Mouse (Mus musculus): ENCODE results near the gene Tmem229b. TPM values are rescaled to one million over a fixed set of nuclear protein-coding genes. Genes with fewer than 3 reads are reported as not detected.

Tmem229b gene
- polyA plus RNA-seq, 1 experiment from 2014 or later, result 37.7 TPM

GRCm38 (mm10) chr12:78996271-78996670 is 11.2 kb downstream of the Tmem229b start:
- DNase-seq (ENCODE audit: low spot score) (no peak), ATAC-seq (no peak)
- Histone ChIP-seq H3K27ac (ENCODE audit: low read depth, low read length) (no peak overlapping the region), H3K9me3 (replicated peaks; ENCODE audit: control insufficient read depth, low read length) (no peaks in the 10 kb centered on the region), H3K4me3 (ENCODE audit: low read depth, low read length) (no peak overlapping the region), H3K4me2 (ENCODE audit: low read length) (no peak overlapping the region), H3K9ac (ENCODE audit: low read length) (no peak overlapping the region), H3K36me3 (ENCODE audit: control insufficient read depth, insufficient read depth, low read length) (no peaks in the 10 kb centered on the region), H3K27me3 (replicated peaks; ENCODE audit: control insufficient read depth, insufficient read depth, low read length) (no peaks in the 10 kb centered on the region), H3K4me1 (ENCODE audit: control insufficient read depth, insufficient read depth, low read length) (no peaks in the 10 kb centered on the region)
- 81% methylated on average over 4 of the region's 4 CpGs for WGBS

GRCm38 (mm10) chr12:78987581-78988081 is 19.8 kb downstream of the Tmem229b start:
- no peaks in the 10 kb centered on the region for H3K9me3 ChIP-seq (replicated peaks; ENCODE audit: control insufficient read depth, low read length)
- H3K9ac ChIP-seq (ENCODE audit: low read length), result no peak overlapping the region
- no peak overlapping the region for H3K4me3 ChIP-seq (ENCODE audit: low read depth, low read length)
- H3K27me3 ChIP-seq (replicated peaks; ENCODE audit: control insufficient read depth, insufficient read depth, low read length), result no peaks in the 10 kb centered on the region; the same call in 1 of the 2 replicates
- peak; percentile 87 for ATAC-seq
- H3K4me2 ChIP-seq (ENCODE audit: low read length), result no peak overlapping the region
- 17% methylated on average over 9 of the region's 9 CpGs for WGBS
- no peaks in the 10 kb centered on the region for H3K36me3 ChIP-seq (ENCODE audit: control insufficient read depth, insufficient read depth, low read length)
- peaks cover 11% of the 10 kb centered on the region; the same call in 1 of the 2 replicates for H3K4me1 ChIP-seq (ENCODE audit: control insufficient read depth, insufficient read depth, low read length)
- H3K27ac ChIP-seq (ENCODE audit: low read depth, low read length), result 0 out of 2 replicates have a peak overlapping the region, but pooled peaks have one; percentile 6
- peak; percentile 90 for DNase-seq (ENCODE audit: low spot score)

GRCm38 (mm10) chr12:78984035-78984432 is 23.4 kb downstream of the Tmem229b start:
- DNase-seq (ENCODE audit: low spot score) (peak; percentile 83), ATAC-seq (peak; percentile 76)
- Histone ChIP-seq H3K4me3 (ENCODE audit: low read depth, low read length) (no peak overlapping the region), H3K4me2 (ENCODE audit: low read length) (no peak overlapping the region), H3K27ac (ENCODE audit: low read depth, low read length) (0 out of 2 replicates have a peak overlapping the region, but pooled peaks have one; percentile 48), H3K9ac (ENCODE audit: low read length) (no peak overlapping the region), H3K36me3 (ENCODE audit: control insufficient read depth, insufficient read depth, low read length) (no peaks in the 10 kb centered on the region), H3K27me3 (replicated peaks; ENCODE audit: control insufficient read depth, insufficient read depth, low read length) (no peaks in the 10 kb centered on the region; the same call in 1 of the 2 replicates), H3K9me3 (replicated peaks; ENCODE audit: control insufficient read depth, low read length) (no peaks in the 10 kb centered on the region), H3K4me1 (ENCODE audit: control insufficient read depth, insufficient read depth, low read length) (peaks cover 11% of the 10 kb centered on the region; the same call in 1 of the 2 replicates)
- 20% methylated on average over 3 of the region's 3 CpGs for WGBS

- H3K27ac ChIP-seq (ENCODE audit: low read depth, low read length), result 0 out of 2 replicates have a peak overlapping the region, but pooled peaks have one; percentile 48
- DNase-seq (ENCODE audit: low spot score) (peak; percentile 22), ATAC-seq (peak; percentile 19)
- H3K36me3 ChIP-seq (ENCODE audit: control insufficient read depth, insufficient read depth, low read length), result no peaks in the 10 kb centered on the region
- H3K4me1 ChIP-seq (ENCODE audit: control insufficient read depth, insufficient read depth, low read length), result peaks cover 11% of the 10 kb centered on the region; the same call in 1 of the 2 replicates
- H3K27me3 ChIP-seq (replicated peaks; ENCODE audit: control insufficient read depth, insufficient read depth, low read length), result no peaks in the 10 kb centered on the region
- WGBS, result 67% methylated on average over 9 of the region's 9 CpGs
- H3K9me3 ChIP-seq (replicated peaks; ENCODE audit: control insufficient read depth, low read length), result no peaks in the 10 kb centered on the region
- no peak overlapping the region for H3K4me3 ChIP-seq (ENCODE audit: low read depth, low read length)
- no peak overlapping the region for H3K4me2 ChIP-seq (ENCODE audit: low read length)
- no peak overlapping the region for H3K9ac ChIP-seq (ENCODE audit: low read length)
Observed at GRCm38 (mm10) chr12:78983296-78984034, 24.0 kb downstream of the Tmem229b start.

- peaks cover 5% of the 10 kb centered on the region; the same call in 1 of the 2 replicates for H3K4me1 ChIP-seq (ENCODE audit: control insufficient read depth, insufficient read depth, low read length)
- DNase-seq (ENCODE audit: low spot score) (no peak), ATAC-seq (no peak)
- no peaks in the 10 kb centered on the region for H3K9me3 ChIP-seq (replicated peaks; ENCODE audit: control insufficient read depth, low read length)
- H3K27ac ChIP-seq (ENCODE audit: low read depth, low read length), result no peak overlapping the region
- 80% methylated on average over 9 of the region's 9 CpGs for WGBS
- no peaks in the 10 kb centered on the region for H3K27me3 ChIP-seq (replicated peaks; ENCODE audit: control insufficient read depth, insufficient read depth, low read length)
- no peaks in the 10 kb centered on the region for H3K36me3 ChIP-seq (ENCODE audit: control insufficient read depth, insufficient read depth, low read length)
- H3K4me2 ChIP-seq (ENCODE audit: low read length), result no peak overlapping the region
- H3K9ac ChIP-seq (ENCODE audit: low read length), result no peak overlapping the region
- no peak overlapping the region for H3K4me3 ChIP-seq (ENCODE audit: low read depth, low read length)
Observed at GRCm38 (mm10) chr12:78981938-78982825, 25.2 kb downstream of the Tmem229b start.

- Histone ChIP-seq H3K27me3 (replicated peaks; ENCODE audit: control insufficient read depth, insufficient read depth, low read length) (no peaks in the 10 kb centered on the region), H3K27ac (ENCODE audit: low read depth, low read length) (no peak overlapping the region), H3K4me2 (ENCODE audit: low read length) (no peak overlapping the region), H3K36me3 (ENCODE audit: control insufficient read depth, insufficient read depth, low read length) (no peaks in the 10 kb centered on the region), H3K9ac (ENCODE audit: low read length) (no peak overlapping the region), H3K4me1 (ENCODE audit: control insufficient read depth, insufficient read depth, low read length) (peaks cover 5% of the 10 kb centered on the region; the same call in 1 of the 2 replicates), H3K4me3 (ENCODE audit: low read depth, low read length) (no peak overlapping the region), H3K9me3 (replicated peaks; ENCODE audit: control insufficient read depth, low read length) (no peaks in the 10 kb centered on the region)
- DNase-seq (ENCODE audit: low spot score), result no peak
- 82% methylated on average over 2 of the region's 2 CpGs for WGBS
- no peak for ATAC-seq
Observed at GRCm38 (mm10) chr12:78981131-78981530, 26.3 kb downstream of the Tmem229b start.

- no peaks in the 10 kb centered on the region for H3K36me3 ChIP-seq (ENCODE audit: control insufficient read depth, insufficient read depth, low read length)
- H3K4me1 ChIP-seq (ENCODE audit: control insufficient read depth, insufficient read depth, low read length), result peaks cover 5% of the 10 kb centered on the region; the same call in 1 of the 2 replicates
- ATAC-seq (no peak), DNase-seq (ENCODE audit: low spot score) (no peak)
- 87% methylated on average over 5 of the region's 5 CpGs for WGBS
- no peak overlapping the region for H3K4me3 ChIP-seq (ENCODE audit: low read depth, low read length)
- no peak overlapping the region for H3K4me2 ChIP-seq (ENCODE audit: low read length)
- H3K9me3 ChIP-seq (replicated peaks; ENCODE audit: control insufficient read depth, low read length), result no peaks in the 10 kb centered on the region
- no peak overlapping the region for H3K9ac ChIP-seq (ENCODE audit: low read length)
- H3K27me3 ChIP-seq (replicated peaks; ENCODE audit: control insufficient read depth, insufficient read depth, low read length), result no peaks in the 10 kb centered on the region
- H3K27ac ChIP-seq (ENCODE audit: low read depth, low read length), result no peak overlapping the region
Observed at GRCm38 (mm10) chr12:78980683-78981091, 26.7 kb downstream of the Tmem229b start.

- no peaks in the 10 kb centered on the region for H3K4me1 ChIP-seq (ENCODE audit: control insufficient read depth, insufficient read depth, low read length)
- no peak overlapping the region for H3K9ac ChIP-seq (ENCODE audit: low read length)
- H3K27me3 ChIP-seq (replicated peaks; ENCODE audit: control insufficient read depth, insufficient read depth, low read length), result no peaks in the 10 kb centered on the region
- ATAC-seq, result no peak
- WGBS, result 88% methylated on average over 4 of the region's 4 CpGs
- H3K4me2 ChIP-seq (ENCODE audit: low read length), result no peak overlapping the region
- H3K4me3 ChIP-seq (ENCODE audit: low read depth, low read length), result no peak overlapping the region
- H3K9me3 ChIP-seq (replicated peaks; ENCODE audit: control insufficient read depth, low read length), result no peaks in the 10 kb centered on the region
- no peak for DNase-seq (ENCODE audit: low spot score)
- 0 out of 2 replicates have a peak, but pooled peaks cover 4% of the 10 kb centered on the region for H3K36me3 ChIP-seq (ENCODE audit: control insufficient read depth, insufficient read depth, low read length)
- no peak overlapping the region for H3K27ac ChIP-seq (ENCODE audit: low read depth, low read length)
Observed at GRCm38 (mm10) chr12:78977552-78977951, 29.9 kb downstream of the Tmem229b start.
